Mouse (Mus musculus): Measurements from ENCODE around the gene Fzd7. TPM values are rescaled to one million over a fixed set of nuclear protein-coding genes. Genes with fewer than 3 reads are reported as not detected.

Gene Fzd7
- polyA plus RNA-seq (2017; shearing (Covaris generic)), result not detected

GRCm38 (mm10) chr1:59482331-59482695 is at the start of gene Fzd7:
Fzd7 (plus strand) TSS chr1:59482424.

GRCm38 (mm10) chr1:59516026-59516917 is 34.0 kb downstream of the Fzd7 start, which contains the start of gene Gm973:
Gm973 (plus strand) TSS chr1:59516264.

Other genes with a start within 250 kb of the Fzd7 start
- gene Als2, start 245.2 kb upstream of the Fzd7 start, polyA plus RNA-seq (2017; shearing (Covaris generic)), result 12.3 TPM
- gene Cdk15, start 225.5 kb upstream of the Fzd7 start, polyA plus RNA-seq (2017; shearing (Covaris generic)), result not detected
- gene Gm973, start 33.8 kb downstream of the Fzd7 start, polyA plus RNA-seq (2017; shearing (Covaris generic)), result not detected
- 355 TPM for gene Sumo1, start 188.4 kb downstream of the Fzd7 start, polyA plus RNA-seq (2017; shearing (Covaris generic))
- gene Nop58, start 202.5 kb downstream of the Fzd7 start, polyA plus RNA-seq (2017; shearing (Covaris generic)), result 242 TPM